Mouse (Mus musculus): ENCODE results near the gene Olfr710. TPM values are rescaled to one million over a fixed set of nuclear protein-coding genes. Genes with fewer than 3 reads are reported as not detected.
"Not testable (repeated sequence)": the region's sequence is repeated elsewhere in the genome, so short reads cannot be mapped to it uniquely, and the experiment has no call there.

Olfr710 gene
- not detected for total RNA-seq (2021)

GRCm38 (mm10) chr7:106948212-106948611 is at the start of gene Olfr710:
TSS of gene Olfr710 (minus strand) at chr7:106948312.
- no peak for DNase-seq (ENCODE audit: extremely low spot score in 1 of 2, low spot score in 1 of 2)

GRCm38 (mm10) chr7:106985236-106985635 is 37.1 kb upstream of the Olfr710 start:
- no peak for DNase-seq (ENCODE audit: extremely low spot score in 1 of 2, low spot score in 1 of 2)

GRCm38 (mm10) chr7:106975353-106975752 is 27.2 kb upstream of the Olfr710 start, which contains the start of gene Olfr711:
TSS of gene Olfr711 (minus strand) at chr7:106975453.
- no peak for DNase-seq (ENCODE audit: extremely low spot score in 1 of 2, low spot score in 1 of 2)

- not testable (repeated sequence) for DNase-seq (ENCODE audit: extremely low spot score in 1 of 2, low spot score in 1 of 2)
Measured at GRCm38 (mm10) chr7:106967503-106967902, 19.4 kb upstream of the Olfr710 start.

GRCm38 (mm10) chr7:106963837-106964236 is 15.7 kb upstream of the Olfr710 start, which contains the start of gene Olfr6:
TSS of gene Olfr6 (minus strand) at chr7:106963937.
- no peak for DNase-seq (ENCODE audit: extremely low spot score in 1 of 2, low spot score in 1 of 2)

- no peak for DNase-seq (ENCODE audit: extremely low spot score in 1 of 2, low spot score in 1 of 2)
Measured at GRCm38 (mm10) chr7:106932119-106932518, 16.0 kb downstream of the Olfr710 start, which contains the start of gene Olfr709-ps1. TSS of gene Olfr709-ps1 (minus strand) at chr7:106932219.

- not testable (repeated sequence) for DNase-seq (ENCODE audit: extremely low spot score in 1 of 2, low spot score in 1 of 2)
Measured at GRCm38 (mm10) chr7:106920961-106921360, 27.2 kb downstream of the Olfr710 start.

GRCm38 (mm10) chr7:106907676-106908075 is 40.4 kb downstream of the Olfr710 start, which contains the start of gene Olfr1532-ps1:
TSS of gene Olfr1532-ps1 (plus strand) at chr7:106908001.
- DNase-seq (ENCODE audit: extremely low spot score in 1 of 2, low spot score in 1 of 2): no peak

GRCm38 (mm10) chr7:106901141-106901540 is 47.0 kb downstream of the Olfr710 start, which contains the start of gene Olfr707:
TSS of gene Olfr707 (minus strand) at chr7:106901241.
- not testable (repeated sequence) for DNase-seq (ENCODE audit: extremely low spot score in 1 of 2, low spot score in 1 of 2)

Other genes with a start within 250 kb of the Olfr710 start
- not detected for gene Olfr695, start 231.9 kb downstream of the Olfr710 start, total RNA-seq (2021)
- not detected for gene Olfr697, start 205.9 kb downstream of the Olfr710 start, total RNA-seq (2021)
- gene Olfr698, start 192.9 kb downstream of the Olfr710 start, total RNA-seq (2021): not detected
- gene Olfr699, start 155.1 kb downstream of the Olfr710 start, total RNA-seq (2021): not detected
- gene Olfr700, start 139.5 kb downstream of the Olfr710 start, total RNA-seq (2021): not detected
- not detected for gene Olfr701, start 134.2 kb downstream of the Olfr710 start, total RNA-seq (2021)
- gene Olfr702, start 114.4 kb downstream of the Olfr710 start, total RNA-seq (2021): not detected
- not detected for gene Olfr703, start 105.0 kb downstream of the Olfr710 start, total RNA-seq (2021)
- not detected for gene Olfr704, start 85.1 kb downstream of the Olfr710 start, total RNA-seq (2021)
- not detected for gene Olfr705, start 71.4 kb downstream of the Olfr710 start, total RNA-seq (2021)
- not detected for gene Olfr706, start 60.1 kb downstream of the Olfr710 start, total RNA-seq (2021)
- gene Olfr707, start 47.1 kb downstream of the Olfr710 start, total RNA-seq (2021): not detected
- not detected for gene Olfr1532-ps1, start 40.3 kb downstream of the Olfr710 start, total RNA-seq (2021)
- not detected for gene Olfr709-ps1, start 16.1 kb downstream of the Olfr710 start, total RNA-seq (2021)
- gene Olfr6, start 15.6 kb upstream of the Olfr710 start, total RNA-seq (2021): under 1 TPM; 0.07 to 0.10 TPM
- not detected for gene Olfr711, start 27.1 kb upstream of the Olfr710 start, total RNA-seq (2021)
- not detected for gene Olfr2, start 57.8 kb upstream of the Olfr710 start, total RNA-seq (2021)
- not detected for gene Olfr713, start 82.9 kb upstream of the Olfr710 start, total RNA-seq (2021)
- gene Olfr714, start 122.7 kb upstream of the Olfr710 start, total RNA-seq (2021): not detected
- gene Olfr17, start 144.9 kb upstream of the Olfr710 start, total RNA-seq (2021): not detected
- gene Olfr715b, start 162.1 kb upstream of the Olfr710 start, total RNA-seq (2021): not detected
- gene Olfr715, start 182.8 kb upstream of the Olfr710 start, total RNA-seq (2021): not detected
- not detected for gene Olfr716, start 190.0 kb upstream of the Olfr710 start, total RNA-seq (2021)
- gene Nlrp14, start 218.7 kb upstream of the Olfr710 start, total RNA-seq (2021): not detected

Measured in layer of hippocampus, postnatal 25 days (tissue).